Mouse (Mus musculus) urinary bladder, postnatal 25 days (tissue): ENCODE results near the gene Dennd4c.

Experiments used
- DNase-seq: peaks from one replicate; pipeline ENCODE4 v3.0.0; 2022; ENCODE audit warnings: low spot score

Dennd4c gene

GRCm38 (mm10) chr4:86885790-86886159, 137.4 kb downstream of the Dennd4c start:
- no peak for DNase-seq

- no peak for DNase-seq
Observed at GRCm38 (mm10) chr4:86886160-86886878, 138.0 kb downstream of the Dennd4c start.

DNA sequence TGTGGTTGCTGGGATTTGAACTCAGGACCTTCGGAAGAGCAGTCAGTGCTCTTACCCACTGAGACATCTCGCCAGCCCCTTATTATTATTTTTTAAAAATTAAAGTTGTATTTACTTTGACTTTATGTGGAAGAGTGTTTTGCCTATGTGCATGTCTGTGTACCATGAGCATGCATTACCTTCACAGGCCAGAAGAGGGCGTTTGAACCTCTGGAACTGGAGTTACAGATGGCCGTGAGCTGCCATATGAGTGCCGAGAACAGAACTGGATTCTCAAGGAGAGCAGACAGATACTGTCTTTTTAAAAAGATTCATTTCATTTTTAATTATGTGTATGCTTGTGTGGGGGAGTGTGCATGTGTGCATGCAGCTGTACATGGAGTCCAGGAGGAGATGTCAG, 139.5 kb downstream of the Dennd4c start:
- DNase-seq, result no peak

DNA sequence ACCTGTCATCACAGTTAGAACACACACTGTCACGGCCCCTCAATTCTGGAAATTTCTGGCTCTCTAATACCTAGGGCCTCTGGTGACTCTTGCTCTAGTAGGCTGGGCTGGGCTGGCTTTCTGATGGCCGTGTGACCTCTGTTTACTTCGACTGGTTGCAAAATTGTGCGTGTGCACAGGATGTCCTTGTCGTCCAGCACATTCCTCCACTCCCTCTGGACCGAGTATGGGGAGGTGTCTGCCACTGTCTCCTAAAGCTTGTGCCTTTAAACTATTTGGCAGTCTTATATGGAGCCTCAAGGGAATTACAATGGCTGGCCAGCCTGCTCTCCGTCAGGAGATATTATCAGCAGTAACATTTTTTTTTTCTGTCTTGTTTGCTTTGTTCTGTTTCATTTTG, 149.1 kb downstream of the Dennd4c start:
- no peak for DNase-seq

DNA sequence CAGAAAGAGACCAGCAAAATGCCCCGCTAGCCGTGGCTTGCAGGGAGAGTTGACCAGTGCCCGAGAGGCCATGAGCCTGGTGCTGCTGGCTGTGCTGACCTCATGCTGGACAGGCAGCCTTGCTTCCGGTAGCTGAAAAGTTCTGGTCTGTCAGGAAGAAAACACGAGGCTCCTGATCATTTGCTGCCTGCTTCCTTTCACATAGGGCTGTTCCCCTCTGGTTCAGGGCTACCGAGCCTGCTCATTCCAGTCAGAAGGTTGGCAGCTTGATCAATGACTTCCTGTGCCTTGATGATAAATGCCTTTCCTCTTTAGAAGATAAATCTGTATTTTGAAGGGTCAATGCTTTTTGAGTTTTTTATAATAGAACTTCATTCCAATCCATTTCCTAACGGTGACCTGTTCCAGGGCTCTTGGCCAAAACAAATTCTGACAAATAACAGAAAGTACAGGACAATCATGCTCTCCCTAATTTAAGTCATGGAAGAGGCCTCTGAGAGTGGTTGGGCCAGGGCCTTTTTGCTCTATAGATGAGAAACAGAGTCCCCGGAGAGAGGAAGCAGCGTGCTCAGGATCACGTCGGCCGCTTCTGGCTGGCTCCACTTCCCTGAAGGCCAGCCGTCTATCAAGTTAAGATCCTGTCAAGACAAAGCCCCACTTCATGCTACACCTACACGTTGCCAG, 150.6 kb downstream of the Dennd4c start:
- DNase-seq, result no peak
